Mouse (Mus musculus): ENCODE measurements around the gene Dgcr2. TPM values are rescaled to one million over a fixed set of nuclear protein-coding genes. Genes with fewer than 3 reads are reported as not detected.

Gene Dgcr2
- polyA plus RNA-seq (2012; rRNA removed), result 138 and 144 TPM in 2 replicates

DNA sequence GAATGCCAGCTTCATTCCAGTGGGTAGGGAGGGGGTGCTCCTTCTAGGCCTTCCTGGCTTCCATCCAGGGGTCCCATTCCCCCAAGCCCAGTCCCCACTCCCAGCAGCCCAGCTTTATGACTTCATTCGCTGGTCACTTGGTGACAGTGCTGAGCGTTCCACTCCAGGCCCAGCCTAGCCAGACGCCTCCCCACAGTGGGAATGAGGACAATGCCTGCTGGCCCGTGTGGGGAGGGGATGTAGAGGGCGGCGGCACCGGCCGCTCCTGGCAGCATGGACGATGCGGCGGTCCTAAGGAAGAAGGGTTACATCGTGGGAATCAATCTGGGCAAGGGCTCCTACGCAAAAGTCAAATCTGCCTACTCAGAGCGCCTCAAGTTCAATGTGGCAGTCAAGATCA lies at the start of gene Dgcr2, which contains the start of gene Tssk2:
Gene Dgcr2 (minus strand): TSS at position 101 of the 400 bp plus-strand sequence.
Gene Tssk2 (plus strand): TSS at position 176 of the 400 bp plus-strand sequence.
- no peak for DNase-seq
- H3K4me1 ChIP-seq (ENCODE audit: control insufficient read depth, insufficient read depth, low read length), result no peaks in the 10 kb centered on the region
- H3K4me3 ChIP-seq (replicated peaks; ENCODE audit: extremely low read depth, low read depth, low read length), result no peak within 1 kb of the TSS
- TF ChIP-seq POLR2A (IDR thresholded peaks at IDR 0.05; ENCODE audit: borderline replicate concordance, extremely low read depth, low read depth, low read length) (no peak), CTCF (IDR thresholded peaks at IDR 0.05; ENCODE audit: insufficient read depth, low read length) (no peak)
- 90% methylated on average over 14 of the region's 14 CpGs for WGBS

- WGBS, result 51% methylated on average over 7 of the region's 7 CpGs
- no peak overlapping the region for H3K4me3 ChIP-seq (replicated peaks; ENCODE audit: extremely low read depth, low read depth, low read length)
Observed at GRCm38 (mm10) chr16:17945081-17945831, 46.9 kb upstream of the Dgcr2 start.

GRCm38 (mm10) chr16:17943466-17943865 lies 45.1 kb upstream of the Dgcr2 start:
- TF ChIP-seq POLR2A (IDR thresholded peaks at IDR 0.05; ENCODE audit: borderline replicate concordance, extremely low read depth, low read depth, low read length) (no peak), CTCF (IDR thresholded peaks at IDR 0.05; ENCODE audit: insufficient read depth, low read length) (no peak)
- Histone ChIP-seq H3K4me3 (replicated peaks; ENCODE audit: extremely low read depth, low read depth, low read length) (no peak overlapping the region), H3K4me1 (ENCODE audit: control insufficient read depth, insufficient read depth, low read length) (no peaks in the 10 kb centered on the region)
- DNase-seq, result no peak
- 66% methylated on average over 8 of the region's 8 CpGs for WGBS

More at GRCm38 (mm10) chr16:17945081-17945831, 46.9 kb upstream of the Dgcr2 start:
- H3K4me1 ChIP-seq (ENCODE audit: control insufficient read depth, insufficient read depth, low read length), result no peaks in the 10 kb centered on the region
- peak; percentile 47 for DNase-seq
- TF ChIP-seq CTCF (IDR thresholded peaks at IDR 0.05; ENCODE audit: insufficient read depth, low read length) (no peak), POLR2A (IDR thresholded peaks at IDR 0.05; ENCODE audit: borderline replicate concordance, extremely low read depth, low read depth, low read length) (peak; percentile 35; the same call in 1 of the 2 replicates)

DNA sequence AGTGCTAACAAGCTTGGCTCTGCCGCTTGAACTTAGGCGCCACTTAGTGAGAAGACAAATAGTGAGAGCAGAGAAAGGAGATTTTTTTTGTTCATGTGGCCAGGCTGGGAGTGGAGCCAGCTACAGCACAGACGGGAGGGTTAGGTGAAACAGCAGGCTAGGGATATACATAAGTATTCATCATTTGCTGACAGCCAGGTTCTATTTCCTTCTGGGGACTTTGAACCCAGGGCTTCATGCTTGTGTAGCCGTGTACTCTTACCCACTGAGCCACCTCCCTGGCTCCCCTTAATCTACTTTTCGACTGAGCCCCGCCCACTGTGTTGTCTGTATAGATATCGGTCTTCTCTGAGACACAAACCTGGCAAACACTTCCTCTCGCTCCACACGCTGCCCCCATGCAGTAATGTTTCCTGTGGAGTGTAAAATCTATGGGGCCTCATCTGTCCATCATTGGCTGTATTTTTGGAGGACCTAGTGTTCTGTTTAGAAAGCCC lies 40.9 kb upstream of the Dgcr2 start:
- H3K4me1 ChIP-seq (ENCODE audit: control insufficient read depth, insufficient read depth, low read length), result no peaks in the 10 kb centered on the region
- H3K4me3 ChIP-seq (replicated peaks; ENCODE audit: extremely low read depth, low read depth, low read length), result no peak overlapping the region
- DNase-seq, result no peak
- 25% methylated on average over 9 of the region's 9 CpGs for WGBS
- no peak for TF ChIP-seq CTCF (IDR thresholded peaks at IDR 0.05; ENCODE audit: insufficient read depth, low read length)
- no peak for TF ChIP-seq POLR2A (IDR thresholded peaks at IDR 0.05; ENCODE audit: borderline replicate concordance, extremely low read depth, low read depth, low read length)

DNA sequence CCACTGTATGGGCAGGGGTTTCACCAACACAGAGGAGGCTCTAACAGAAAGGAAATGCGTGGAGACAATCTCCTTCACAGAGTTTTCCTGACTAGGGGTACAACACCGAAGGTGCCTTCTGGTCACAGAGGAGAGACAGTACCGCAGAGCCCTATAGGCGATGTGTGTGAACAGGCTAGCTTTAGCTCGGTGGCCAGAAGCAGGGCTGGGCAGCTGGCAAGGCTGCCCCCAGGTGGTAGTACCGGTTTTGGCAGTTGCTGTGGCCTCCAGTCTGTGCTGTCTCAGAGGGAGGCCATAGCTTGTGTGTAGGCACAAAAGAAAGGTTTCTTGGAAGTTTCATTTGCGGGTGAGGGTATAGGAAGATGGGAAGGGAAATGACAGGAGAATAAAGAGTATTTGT lies 40.5 kb upstream of the Dgcr2 start:
- DNase-seq, result peak; percentile 77
- WGBS, result 12% methylated on average over 7 of the region's 7 CpGs
- TF ChIP-seq CTCF (IDR thresholded peaks at IDR 0.05; ENCODE audit: insufficient read depth, low read length), result peak; percentile 83
- TF ChIP-seq POLR2A (IDR thresholded peaks at IDR 0.05; ENCODE audit: borderline replicate concordance, extremely low read depth, low read depth, low read length), result no peak
- H3K4me3 ChIP-seq (replicated peaks; ENCODE audit: extremely low read depth, low read depth, low read length), result no peak overlapping the region
- no peaks in the 10 kb centered on the region for H3K4me1 ChIP-seq (ENCODE audit: control insufficient read depth, insufficient read depth, low read length)

GRCm38 (mm10) chr16:17938187-17938586 lies 39.8 kb upstream of the Dgcr2 start:
- WGBS, result 44% methylated on average over 7 of the region's 7 CpGs
- TF ChIP-seq POLR2A (IDR thresholded peaks at IDR 0.05; ENCODE audit: borderline replicate concordance, extremely low read depth, low read depth, low read length) (no peak), CTCF (IDR thresholded peaks at IDR 0.05; ENCODE audit: insufficient read depth, low read length) (no peak)
- H3K4me1 ChIP-seq (ENCODE audit: control insufficient read depth, insufficient read depth, low read length), result no peaks in the 10 kb centered on the region
- no peak overlapping the region for H3K4me3 ChIP-seq (replicated peaks; ENCODE audit: extremely low read depth, low read depth, low read length)
- DNase-seq, result no peak

DNA sequence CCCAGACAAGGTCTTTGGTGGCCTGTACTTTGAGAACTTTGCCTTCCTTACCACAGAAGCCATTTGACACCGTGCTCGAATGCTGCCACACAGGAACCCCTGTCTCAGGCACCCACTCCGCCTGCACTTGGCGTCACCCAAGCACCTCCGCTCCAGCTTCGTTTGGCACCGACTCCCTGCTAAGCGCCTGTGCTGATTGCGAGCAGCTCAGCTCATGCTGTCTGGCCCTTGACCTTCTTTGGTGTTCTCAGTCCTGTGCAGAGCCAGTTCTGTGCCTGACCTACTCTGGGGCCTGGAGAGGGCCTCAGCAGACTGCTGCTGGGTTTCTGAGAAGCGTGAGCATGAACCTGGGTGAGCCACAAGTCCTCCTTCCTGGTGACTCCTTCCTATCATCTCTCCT lies 38.4 kb upstream of the Dgcr2 start:
- H3K4me3 ChIP-seq (replicated peaks; ENCODE audit: extremely low read depth, low read depth, low read length), result no peak overlapping the region
- DNase-seq, result no peak
- WGBS, result 66% methylated on average over 10 of the region's 10 CpGs
- no peaks in the 10 kb centered on the region for H3K4me1 ChIP-seq (ENCODE audit: control insufficient read depth, insufficient read depth, low read length)
- TF ChIP-seq CTCF (IDR thresholded peaks at IDR 0.05; ENCODE audit: insufficient read depth, low read length) (no peak), POLR2A (IDR thresholded peaks at IDR 0.05; ENCODE audit: borderline replicate concordance, extremely low read depth, low read depth, low read length) (no peak)

- H3K4me1 ChIP-seq (ENCODE audit: control insufficient read depth, insufficient read depth, low read length), result no peaks in the 10 kb centered on the region
- no peak for DNase-seq
- WGBS, result 35% methylated on average over 3 of the region's 3 CpGs
- TF ChIP-seq CTCF (IDR thresholded peaks at IDR 0.05; ENCODE audit: insufficient read depth, low read length) (no peak), POLR2A (IDR thresholded peaks at IDR 0.05; ENCODE audit: borderline replicate concordance, extremely low read depth, low read depth, low read length) (no peak)
- no peak overlapping the region for H3K4me3 ChIP-seq (replicated peaks; ENCODE audit: extremely low read depth, low read depth, low read length)
Observed at GRCm38 (mm10) chr16:17934445-17934910, 36.1 kb upstream of the Dgcr2 start.

- DNase-seq, result no peak
- no peak overlapping the region for H3K4me3 ChIP-seq (replicated peaks; ENCODE audit: extremely low read depth, low read depth, low read length)
- TF ChIP-seq CTCF (IDR thresholded peaks at IDR 0.05; ENCODE audit: insufficient read depth, low read length), result no peak
- no peak for TF ChIP-seq POLR2A (IDR thresholded peaks at IDR 0.05; ENCODE audit: borderline replicate concordance, extremely low read depth, low read depth, low read length)
- 62% methylated on average over 9 of the region's 9 CpGs for WGBS
- H3K4me1 ChIP-seq (ENCODE audit: control insufficient read depth, insufficient read depth, low read length), result no peaks in the 10 kb centered on the region
Observed at GRCm38 (mm10) chr16:17933594-17934444, 35.5 kb upstream of the Dgcr2 start.
